Mouse (Mus musculus) MEL (cell line): ENCODE results near the gene Sfxn1.

ENCODE experiments used
- CTCF ChIP-seq, 3 experiments: IDR thresholded peaks in 2 of 3; conservative IDR thresholded peaks in 1 of 3; 2 replicates each; pipeline ENCODE4 v1.5.1; 2011 to 2012; ENCODE audit warnings: low read length in 3 of 3, low read depth in 2 of 3, mild to moderate bottlenecking in 2 of 3, improper control_type of control experiment in 1 of 3, inconsistent platforms in 1 of 3, mixed read lengths in 1 of 3, moderate library complexity in 1 of 3; ENCODE audit not compliant: control insufficient read depth in 1 of 3, insufficient read depth in 1 of 3, poor library complexity in 1 of 3, severe bottlenecking in 1 of 3
- ELF1 ChIP-seq: IDR thresholded peaks from 2 replicates; pipeline ENCODE4 v1.6.1; 2014; ENCODE audit warnings: low read depth, mild to moderate bottlenecking, inconsistent platforms, low read length, improper control_type of control experiment, moderate library complexity
- EP300 ChIP-seq, 2 experiments: IDR thresholded peaks; 2 replicates each; pipeline ENCODE4 v1.6.1; 2011; ENCODE audit warnings: improper control_type of control experiment in 2 of 2, low read length in 2 of 2, low read depth in 1 of 2, mild to moderate bottlenecking in 1 of 2
- KAT2A ChIP-seq: conservative IDR thresholded peaks from 2 replicates; pipeline ENCODE4 v1.6.1; 2012; ENCODE audit warnings: low read depth, low read length, improper control_type of control experiment, inconsistent platforms
- MAFK ChIP-seq: IDR thresholded peaks from 2 replicates; pipeline ENCODE4 v1.6.1; 2011; ENCODE audit warnings: low read depth, mild to moderate bottlenecking, low read length, improper control_type of control experiment, borderline replicate concordance
- MAX ChIP-seq: IDR thresholded peaks from 2 replicates; pipeline ENCODE4 v1.6.1; 2011; ENCODE audit warnings: low read length, improper control_type of control experiment
- RCOR1 ChIP-seq: IDR thresholded peaks from 2 replicates; pipeline ENCODE4 v1.6.1; 2012; ENCODE audit warnings: low read depth, mild to moderate bottlenecking, inconsistent platforms, low read length, improper control_type of control experiment
- ZC3H11A ChIP-seq: IDR thresholded peaks from 2 replicates; pipeline ENCODE4 v1.6.1; 2012; ENCODE audit warnings: low read depth, mild to moderate bottlenecking, inconsistent platforms, low read length, improper control_type of control experiment

- TF ChIP-seq CTCF (IDR thresholded peaks at IDR 0.05 in 2 of 3, conservative IDR thresholded peaks at IDR 0.05 in 1 of 3; ENCODE audit: control insufficient read depth in 1 of 3, insufficient read depth in 1 of 3, low read depth in 2 of 3, low read length in 3 of 3, poor library complexity in 1 of 3, severe bottlenecking in 1 of 3) (no peak), MAFK (no peak), KAT2A (no peak), ZC3H11A (no peak), ELF1 (no peak), RCOR1 (no peak), EP300 (IDR thresholded peaks at IDR 0.05; ENCODE audit: low read depth in 1 of 2, low read length in 2 of 2) (no peak), MAX (no peak)
These were observed 43.3 kb downstream of the Sfxn1 start for GRCm38 (mm10) chr13:54114931-54115330.
